Mouse (Mus musculus) embryonic fibroblast, embryonic 13.5 days (primary cell): Measurements from ENCODE around the gene Ankrd37. TPM values are rescaled to one million over a fixed set of nuclear protein-coding genes. Genes with fewer than 3 reads are reported as not detected.

ENCODE experiments used
- H3K27ac ChIP-seq: 2 replicates; pipeline ENCODE4 v1.5.1; 2012; ENCODE audit warnings: low read length, control low read depth, inconsistent platforms; ENCODE audit not compliant: insufficient read depth
- H3K4me1 ChIP-seq: 2 replicates; pipeline ENCODE4 v1.6.1; 2011; ENCODE audit warnings: low read length; ENCODE audit not compliant: control insufficient read depth, insufficient read depth
- H3K4me3 ChIP-seq: 2 replicates; pipeline ENCODE4 v1.5.1; 2011; ENCODE audit warnings: mild to moderate bottlenecking, control low read depth, low read length; ENCODE audit not compliant: insufficient read depth
- CTCF ChIP-seq: IDR thresholded peaks from 2 replicates; pipeline ENCODE4 v1.5.1; 2011; ENCODE audit warnings: mild to moderate bottlenecking, control low read depth, low read length, moderate library complexity, borderline replicate concordance; ENCODE audit not compliant: insufficient read depth
- POLR2A ChIP-seq: IDR thresholded peaks from 2 replicates; pipeline ENCODE4 v1.6.1; 2011; ENCODE audit warnings: low read depth, mild to moderate bottlenecking, control low read depth, low read length, moderate library complexity
- polyA plus RNA-seq: library from polyadenylated mRNA; stranded (reverse); fragments of >200 nt; gene quantifications from 2 replicates; pipeline ENCODE4 v1.2.4, GENCODE M21; 2011; ENCODE audit warnings: low read depth; ENCODE audit not compliant: missing spikeins, insufficient read length

Gene Ankrd37
- polyA plus RNA-seq, 1 experiment: 3.3 TPM

DNA sequence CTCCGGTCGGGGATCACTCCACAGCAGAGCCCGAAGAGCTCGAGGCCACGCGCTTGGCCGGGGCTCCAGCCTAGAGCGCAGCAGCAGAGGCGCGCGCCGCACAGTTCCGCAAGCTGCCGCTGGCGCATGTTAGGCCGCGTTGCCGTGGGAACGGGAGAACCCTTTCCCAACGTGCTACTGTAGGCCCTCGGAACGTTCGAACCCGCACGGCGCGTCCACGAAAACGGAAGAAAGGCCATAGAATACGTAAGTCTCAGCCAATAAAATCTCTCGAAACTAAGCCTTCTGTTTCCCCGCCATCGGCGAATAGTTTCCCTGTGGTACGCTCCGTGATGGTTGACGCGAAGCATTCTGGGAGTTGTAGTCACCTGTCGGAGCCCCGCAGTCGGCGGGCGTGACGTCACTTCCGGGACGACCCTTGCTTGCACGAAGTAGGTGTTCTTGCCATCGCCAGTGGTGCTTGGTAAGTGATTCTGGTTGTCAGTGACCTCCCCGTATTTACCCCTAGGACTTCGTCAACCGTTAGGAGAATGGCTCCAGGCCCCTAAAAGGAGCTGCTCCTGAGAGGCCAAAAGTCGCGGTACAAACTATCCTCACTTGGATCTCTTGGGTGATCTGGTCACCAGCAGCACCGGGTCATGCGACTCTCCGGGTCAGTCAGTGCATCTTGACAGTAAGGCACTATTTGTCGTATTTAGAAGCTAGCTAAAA is 30.2 kb downstream of the Ankrd37 start, which contains the start of the genes 1700029J07Rik and Ufsp2:
1700029J07Rik (minus strand) TSS at position 127 of the 711 bp plus-strand sequence.
Ufsp2 (plus strand) TSS at position 403 of the 711 bp plus-strand sequence.
- TF ChIP-seq POLR2A (peak; percentile 79), CTCF (no peak)
- peaks cover 6% of the 10 kb centered on the region; the same call in 1 of the 2 replicates for H3K4me1 ChIP-seq
- H3K4me3 ChIP-seq: peak within 1 kb of the TSS; percentile 77
- peak within 1 kb of the TSS; percentile 15 for H3K27ac ChIP-seq

DNA sequence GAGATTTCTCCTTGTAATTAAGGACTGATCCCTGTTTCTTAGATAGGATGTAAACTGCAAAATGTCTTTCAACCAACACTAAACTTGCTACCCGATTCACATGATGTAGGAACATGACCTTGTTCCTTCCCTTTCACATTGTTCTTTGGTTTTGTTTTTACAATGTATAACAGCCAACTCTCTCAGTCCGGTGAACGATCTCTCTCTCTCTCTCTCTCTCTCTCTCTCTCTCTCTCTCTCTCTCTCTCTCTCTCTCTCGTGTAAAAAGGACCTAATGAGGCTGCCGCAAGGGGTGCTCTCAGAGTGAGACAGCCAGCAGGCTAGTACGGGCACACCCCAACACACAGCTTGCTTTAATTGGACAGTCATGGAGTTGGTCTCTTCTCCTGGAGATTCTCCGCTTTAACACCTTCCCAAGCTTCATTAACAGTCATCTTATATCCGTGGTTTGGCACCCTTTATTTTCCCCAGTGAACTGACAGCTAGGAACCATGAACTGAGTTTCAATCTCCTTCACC is 31.5 kb downstream of the Ankrd37 start:
- Histone ChIP-seq H3K27ac (no peak overlapping the region), H3K4me3 (no peak overlapping the region), H3K4me1 (peaks cover 6% of the 10 kb centered on the region; the same call in 1 of the 2 replicates)
- TF ChIP-seq POLR2A: no peak
- TF ChIP-seq CTCF: no peak

DNA sequence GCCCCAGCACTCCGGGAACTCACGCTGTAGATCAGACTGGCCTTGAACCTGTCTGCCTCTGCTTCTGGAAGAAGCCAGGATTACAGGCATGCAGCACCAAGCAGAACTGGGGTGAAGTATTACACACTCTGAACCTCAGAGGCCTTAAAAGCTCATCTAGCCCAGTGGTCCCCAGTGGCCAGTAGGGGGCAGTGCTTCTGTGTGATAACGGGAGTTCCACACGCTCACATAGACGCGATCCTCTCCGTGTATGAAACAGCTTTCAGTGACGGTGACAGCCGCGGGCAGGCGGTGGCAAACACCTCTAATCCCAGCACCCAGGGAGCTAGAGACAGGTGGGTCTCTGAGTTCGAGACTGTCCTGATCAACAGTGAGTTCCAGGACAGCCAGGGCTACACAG is 34.6 kb downstream of the Ankrd37 start:
- H3K4me1 ChIP-seq: 0 out of 2 replicates have a peak, but pooled peaks cover 3% of the 10 kb centered on the region
- TF ChIP-seq CTCF: no peak
- TF ChIP-seq POLR2A: no peak
- H3K4me3 ChIP-seq: no peak overlapping the region
- H3K27ac ChIP-seq: no peak overlapping the region

DNA sequence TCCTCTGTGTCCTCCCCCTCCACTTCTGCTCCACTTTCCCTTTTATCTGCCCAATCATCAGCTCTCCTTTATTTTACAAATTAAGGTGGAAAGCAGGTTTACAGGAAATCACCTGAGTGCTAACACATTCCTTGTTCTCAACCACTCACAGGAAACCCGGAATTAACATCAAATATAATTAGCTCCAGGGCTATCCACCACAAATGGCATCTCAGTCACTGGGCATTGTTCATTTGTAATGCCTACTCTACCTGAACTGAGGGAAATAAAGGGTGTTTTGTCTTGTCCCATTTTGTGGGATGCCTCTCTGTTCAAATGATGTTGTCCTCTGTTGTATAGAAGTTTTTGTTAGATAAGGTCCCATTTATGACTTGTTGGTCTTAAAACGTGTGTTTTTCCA is 54.9 kb downstream of the Ankrd37 start:
- TF ChIP-seq CTCF: no peak
- no peak for TF ChIP-seq POLR2A
- no peak overlapping the region for H3K4me3 ChIP-seq
- H3K27ac ChIP-seq: no peak overlapping the region
- H3K4me1 ChIP-seq: no peaks in the 10 kb centered on the region

Other genes with a start within 250 kb of the Ankrd37 start
- 0.30 and 0.76 TPM in 2 replicates for gene Pdlim3, start 120.2 kb downstream of the Ankrd37 start, polyA plus RNA-seq
- not detected in 2 replicates for gene Ccdc110, start 71.1 kb downstream of the Ankrd37 start, polyA plus RNA-seq
- 1.3 and 2.6 TPM in 2 replicates for gene 1700029J07Rik, start 30.5 kb downstream of the Ankrd37 start, polyA plus RNA-seq
- 75.3 and 87.8 TPM in 2 replicates for gene Ufsp2, start 30.2 kb downstream of the Ankrd37 start, polyA plus RNA-seq
- 0.23 and 0.38 TPM in 2 replicates for gene Lrp2bp, start 6.4 kb downstream of the Ankrd37 start, polyA plus RNA-seq
- 17.3 and 19.7 TPM in 2 replicates for gene Cfap97, start 146.1 kb upstream of the Ankrd37 start, polyA plus RNA-seq
- 20.2 and 23.5 TPM in 2 replicates for gene Snx25, start 146.5 kb upstream of the Ankrd37 start, polyA plus RNA-seq
- gene Slc25a4, start 205.6 kb upstream of the Ankrd37 start, polyA plus RNA-seq: 302 and 337 TPM in 2 replicates